Mouse (Mus musculus) regulatory T cell (primary cell): Measurements from ENCODE around the gene Gm9821.

Source experiments
- in situ Hi-C: fragments of 300-600 bp; cut with MboI, MseI; formaldehyde crosslinking; loops from one replicate; pipeline ENCODE4 v1.15.1; 2025; ENCODE audit warnings: high pct_unique_total_duplicates

Gene Gm9821

GRCm38 (mm10) chr2:91926949-91927348 lies 18.6 kb upstream of the Gm9821 start, which contains the start of gene Chrm4:
Gene Chrm4 (plus strand): TSS chr2:91927249.
- in situ Hi-C loops, result loop anchor here (5.0 kb wide), 1 partner anchor 145 kb away; no protein-coding TSS in a partner anchor

- in situ Hi-C loops, result loop anchor here (5.0 kb wide), 1 partner anchor 146 kb away; no protein-coding TSS in a partner anchor
These were observed 17.5 kb upstream of the Gm9821 start for GRCm38 (mm10) chr2:91927826-91928533.

GRCm38 (mm10) chr2:91928534-91929350 lies 16.8 kb upstream of the Gm9821 start:
- in situ Hi-C loops, result loop anchor here (5.0 kb wide), 1 partner anchor 146 kb away; no protein-coding TSS in a partner anchor

- in situ Hi-C loops, result loop anchor here (5.0 kb wide), 1 partner anchor 147 kb away; no protein-coding TSS in a partner anchor
These were observed 16.0 kb upstream of the Gm9821 start for GRCm38 (mm10) chr2:91929455-91929854.

GRCm38 (mm10) chr2:91929936-91930335 lies 15.6 kb upstream of the Gm9821 start:
- in situ Hi-C loops, result loop anchor here (5.0 kb wide), 1 partner anchor 148 kb away; no protein-coding TSS in a partner anchor

- in situ Hi-C loops, result no loop called here
These were observed 14.7 kb upstream of the Gm9821 start for GRCm38 (mm10) chr2:91930761-91931291.

- in situ Hi-C loops, result no loop called here
These were observed 14.0 kb upstream of the Gm9821 start for GRCm38 (mm10) chr2:91931328-91932159.

GRCm38 (mm10) chr2:91932160-91932711 lies 13.3 kb upstream of the Gm9821 start, which contains the start of gene Mdk:
Gene Mdk (minus strand): TSS chr2:91932297.
- in situ Hi-C loops, result no loop called here

- in situ Hi-C loops, result no loop called here
These were observed 12.7 kb upstream of the Gm9821 start for GRCm38 (mm10) chr2:91932737-91933350.

- in situ Hi-C loops, result no loop called here
These were observed 12.0 kb upstream of the Gm9821 start for GRCm38 (mm10) chr2:91933471-91933870.

GRCm38 (mm10) chr2:91934016-91934415 lies 11.5 kb upstream of the Gm9821 start:
- in situ Hi-C loops, result no loop called here

GRCm38 (mm10) chr2:91934826-91935525 lies 10.5 kb upstream of the Gm9821 start:
- in situ Hi-C loops, result no loop called here

- in situ Hi-C loops, result no loop called here
These were observed 9.3 kb upstream of the Gm9821 start for GRCm38 (mm10) chr2:91936154-91936553.

GRCm38 (mm10) chr2:91939303-91939935 lies 6.1 kb upstream of the Gm9821 start:
- in situ Hi-C loops, result no loop called here

GRCm38 (mm10) chr2:91942356-91942755 lies 3.1 kb upstream of the Gm9821 start:
- in situ Hi-C loops, result no loop called here

GRCm38 (mm10) chr2:91944170-91944950 lies 1.1 kb upstream of the Gm9821 start:
- in situ Hi-C loops, result no loop called here

- in situ Hi-C loops, result no loop called here
These were observed 1.3 kb downstream of the Gm9821 start for GRCm38 (mm10) chr2:91946836-91947235.

- in situ Hi-C loops, result no loop called here
These were observed 2.1 kb downstream of the Gm9821 start for GRCm38 (mm10) chr2:91947397-91948150.
